Mouse (Mus musculus): Measurements from ENCODE around the gene Pmis2.

Gene Pmis2

DNA sequence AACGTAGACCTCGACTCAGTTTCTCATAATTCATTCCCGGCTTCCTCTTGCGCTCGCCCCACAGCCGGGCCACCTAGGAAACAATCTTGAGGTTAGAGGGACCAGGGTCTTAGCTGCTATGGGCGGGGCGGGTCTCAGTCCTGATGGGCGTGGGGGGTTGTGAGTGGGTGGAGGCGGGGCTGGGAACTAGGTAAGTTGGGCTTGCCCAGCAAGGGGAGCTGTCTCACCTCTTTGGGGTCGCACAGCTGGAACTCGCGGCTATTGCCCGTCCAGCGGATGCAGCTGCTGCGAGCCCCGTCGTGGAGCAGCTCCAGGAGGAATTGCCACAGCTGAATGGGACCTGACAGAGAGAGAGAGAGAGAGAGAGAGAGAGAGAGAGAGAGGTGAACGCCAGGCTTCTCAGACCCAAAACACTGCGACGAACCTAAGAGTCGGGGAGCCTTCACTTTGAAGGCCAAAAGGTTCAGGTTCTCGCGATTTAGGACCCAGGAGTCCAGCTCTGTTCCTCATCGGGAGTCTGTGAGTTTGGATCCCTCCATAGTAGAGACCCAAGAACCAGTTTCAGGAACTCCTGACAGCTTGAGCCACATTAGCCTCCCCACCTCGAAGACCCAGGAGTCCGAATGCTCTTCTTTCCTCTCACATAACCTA is 37.5 kb downstream of the Pmis2 start:
- no peak for DNase-seq

DNA sequence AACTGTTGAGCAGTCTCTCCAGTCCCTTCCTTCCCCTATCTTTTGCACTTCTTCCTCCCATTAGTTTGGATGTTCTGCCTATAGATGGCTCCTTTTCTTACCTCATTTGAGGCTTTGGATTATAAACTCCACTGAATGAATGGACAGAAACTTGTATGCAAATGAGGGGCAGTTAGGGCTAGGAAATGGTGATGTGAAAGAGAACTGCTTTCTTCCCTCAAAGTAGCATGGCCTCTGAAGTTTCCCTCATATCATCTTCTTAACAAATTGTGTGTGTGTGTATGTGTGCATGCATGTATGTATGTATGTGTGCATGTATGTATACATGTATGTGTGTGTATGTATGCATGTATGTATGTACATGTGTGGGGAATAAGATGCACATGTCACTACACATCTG is 42.4 kb downstream of the Pmis2 start:
- DNase-seq: no peak

DNA sequence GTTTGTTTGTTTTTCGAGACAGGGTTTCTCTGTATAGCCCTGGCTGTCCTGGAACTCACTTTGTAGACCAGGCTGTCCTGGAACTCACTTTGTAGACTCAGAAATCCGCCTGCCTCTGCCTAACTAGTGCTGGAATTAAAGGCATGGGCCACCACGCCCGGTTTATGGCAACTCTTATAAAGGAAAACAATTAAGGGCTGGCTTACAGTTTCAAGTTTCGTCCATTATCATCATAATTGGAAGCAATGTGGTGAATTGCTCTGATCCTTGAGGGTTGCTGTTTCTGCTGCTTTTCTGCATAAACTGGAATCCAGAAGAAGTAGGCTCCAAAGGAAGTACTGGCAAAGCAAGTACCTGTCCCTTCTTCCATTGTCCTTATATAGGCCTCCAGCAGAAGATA is 44.8 kb downstream of the Pmis2 start:
- DNase-seq: no peak

DNA sequence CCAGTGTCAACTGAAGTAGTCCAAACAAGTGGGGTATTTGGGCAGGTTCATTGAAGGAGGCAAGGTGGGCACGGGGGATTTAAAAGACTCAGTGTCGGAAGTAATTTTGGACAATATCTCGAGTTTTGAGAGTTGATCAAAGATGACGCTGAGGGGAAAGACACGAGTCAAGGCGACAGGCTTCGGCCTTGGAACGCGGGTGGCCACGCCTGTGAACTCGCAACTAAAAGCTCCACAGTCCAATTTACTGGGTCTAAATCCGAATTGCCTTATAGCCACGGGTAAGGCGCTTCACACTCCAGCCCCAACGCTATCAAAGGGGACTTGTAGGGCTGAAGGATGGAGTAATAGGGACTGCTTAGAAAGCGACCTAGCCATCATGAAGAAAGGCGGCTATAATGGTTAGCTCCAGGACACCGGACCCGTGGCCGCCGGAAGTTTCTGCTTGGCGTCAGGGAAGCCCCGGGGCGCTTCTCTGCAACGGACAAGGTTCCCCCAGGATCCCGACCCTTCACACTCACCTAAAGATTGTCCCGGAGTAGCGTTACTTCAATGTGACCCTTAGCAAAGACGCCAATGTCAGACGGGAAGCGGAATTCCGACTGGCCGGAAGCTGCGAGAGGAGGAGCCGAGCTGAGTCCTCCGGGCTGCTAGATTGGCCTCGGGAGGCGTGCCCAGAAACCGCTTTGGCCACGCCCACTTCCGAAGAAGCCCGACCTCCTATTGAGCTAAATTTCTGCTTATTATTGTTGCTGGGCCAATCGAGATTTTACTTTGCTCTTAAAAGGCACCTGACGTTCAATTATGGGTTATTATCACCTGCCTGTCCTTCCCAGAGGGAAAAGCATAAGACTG is 45.6 kb downstream of the Pmis2 start, which contains the start of gene Cox6b1:
Gene Cox6b1, minus strand, starts transcription at position 622 of the 855 bp plus-strand sequence.
- peak; percentile 89 to 91 for DNase-seq

Measured in cerebellum, postnatal 14 days (tissue).